Mouse (Mus musculus): ENCODE results near the gene Mlxip. TPM values are rescaled to one million over a fixed set of nuclear protein-coding genes. Genes with fewer than 3 reads are reported as not detected.

Mlxip gene
- polyA plus RNA-seq, 1 experiment from 2014 or later, result 15.2 TPM

DNA sequence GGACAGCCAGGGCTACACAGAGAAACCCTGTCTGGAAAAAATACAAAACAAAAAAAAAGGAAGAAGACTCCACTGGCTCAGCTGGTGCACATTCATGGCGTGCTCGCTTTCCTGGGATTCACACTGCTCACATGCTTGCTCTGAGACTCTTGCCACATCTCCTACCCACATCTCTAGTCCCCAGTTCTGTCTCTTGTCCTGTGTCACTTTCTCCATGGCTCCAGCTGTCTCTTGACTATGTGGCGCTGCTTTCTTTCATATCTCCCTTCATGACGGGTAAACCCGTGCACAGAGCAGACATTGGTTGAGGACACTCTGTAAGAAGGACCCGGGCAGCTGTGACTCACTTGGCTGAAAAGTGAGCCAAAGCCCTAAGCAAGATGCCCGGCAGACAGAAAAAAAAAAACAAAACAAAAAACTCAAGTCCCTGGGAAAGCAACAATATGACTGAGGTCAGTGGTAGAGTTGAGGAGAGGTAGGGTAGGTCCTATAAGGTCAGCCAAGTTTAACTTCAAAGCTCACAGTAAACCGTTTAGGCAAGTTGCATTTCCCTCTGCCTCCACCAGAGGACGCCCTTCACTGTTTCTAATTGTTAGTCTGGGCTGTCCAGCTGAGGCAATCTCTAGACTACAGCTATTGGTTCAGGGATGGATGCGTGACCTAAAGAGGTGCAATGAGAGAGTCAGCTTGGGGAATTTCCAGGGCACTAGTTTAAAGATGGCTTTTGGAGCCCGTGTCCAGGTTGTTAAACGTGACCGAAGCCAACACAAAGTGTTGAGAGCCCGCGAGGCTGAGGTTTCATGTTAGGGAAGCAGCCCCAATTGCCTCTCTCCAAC is 17.3 kb upstream of the Mlxip start:
- H3K9me3 ChIP-seq (ENCODE audit: control insufficient read depth, low read length), result no peaks in the 10 kb centered on the region
- ATAC-seq, result no peak
- H3K4me2 ChIP-seq (ENCODE audit: low read length), result no peak overlapping the region
- no peak overlapping the region for H3K4me3 ChIP-seq (ENCODE audit: low read length)
- H3K4me1 ChIP-seq (ENCODE audit: control insufficient read depth, insufficient read depth, low read depth, low read length), result no peaks in the 10 kb centered on the region; the same call in 1 of the 2 replicates
- peaks cover 9% of the 10 kb centered on the region for H3K36me3 ChIP-seq (ENCODE audit: control insufficient read depth, insufficient read depth, low read length)
- no peak overlapping the region; the same call in 1 of the 2 replicates for H3K9ac ChIP-seq (ENCODE audit: low read depth, low read length)
- no peak overlapping the region for H3K27ac ChIP-seq (ENCODE audit: low read depth, low read length)
- WGBS, result 66% methylated on average over 15 of the region's 15 CpGs
- H3K27me3 ChIP-seq (replicated peaks; ENCODE audit: control insufficient read depth, insufficient read depth, low read length), result no peaks in the 10 kb centered on the region

DNA sequence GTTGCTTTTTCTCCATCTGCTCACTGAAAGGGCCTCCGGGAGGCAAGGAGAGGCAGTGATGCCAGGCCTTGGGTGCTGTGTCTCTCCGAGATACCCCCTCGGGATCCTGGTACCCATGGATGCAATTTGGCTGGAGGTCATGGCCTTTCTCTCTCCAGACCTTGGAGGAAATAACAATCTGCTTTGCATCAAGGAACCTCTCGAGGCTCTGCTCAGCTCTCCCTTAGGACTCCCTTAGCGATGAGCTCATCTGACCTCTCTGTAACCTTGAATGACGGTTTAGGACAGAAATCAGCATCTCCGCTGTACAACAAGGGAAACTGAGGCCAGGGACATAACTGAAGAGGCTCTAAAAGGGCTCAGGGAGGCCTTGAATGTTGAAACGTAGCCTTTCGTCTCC is 15.9 kb upstream of the Mlxip start:
- Histone ChIP-seq H3K27ac (ENCODE audit: low read depth, low read length) (no peak overlapping the region), H3K4me1 (ENCODE audit: control insufficient read depth, insufficient read depth, low read depth, low read length) (no peaks in the 10 kb centered on the region; the same call in 1 of the 2 replicates), H3K27me3 (replicated peaks; ENCODE audit: control insufficient read depth, insufficient read depth, low read length) (no peaks in the 10 kb centered on the region), H3K36me3 (ENCODE audit: control insufficient read depth, insufficient read depth, low read length) (no peaks in the 10 kb centered on the region), H3K9me3 (ENCODE audit: control insufficient read depth, low read length) (no peaks in the 10 kb centered on the region), H3K4me3 (ENCODE audit: low read length) (no peak overlapping the region), H3K9ac (ENCODE audit: low read depth, low read length) (no peak overlapping the region), H3K4me2 (ENCODE audit: low read length) (no peak overlapping the region)
- ATAC-seq, result no peak
- WGBS, result 84% methylated on average over 9 of the region's 9 CpGs

DNA sequence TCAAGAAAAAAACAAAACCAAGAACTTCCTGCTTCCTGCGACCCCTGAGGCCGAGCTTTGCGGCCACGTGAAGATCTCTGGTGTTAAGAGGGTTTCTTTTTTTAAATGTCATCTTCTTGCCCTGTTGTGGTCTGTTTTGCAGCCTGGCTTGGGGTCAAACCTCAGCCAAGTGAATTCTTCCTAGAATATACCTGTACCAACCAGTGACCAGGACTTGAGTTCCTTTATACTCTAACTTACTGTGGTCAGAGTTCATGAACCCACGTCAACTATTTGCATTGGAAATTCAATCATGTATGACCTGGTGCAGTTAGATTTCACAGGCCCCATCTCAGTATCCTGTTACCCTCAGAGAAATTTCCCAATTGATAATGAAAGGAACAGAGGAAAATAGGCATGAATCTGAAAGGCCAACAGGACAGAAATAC is 15.1 kb upstream of the Mlxip start:
- Histone ChIP-seq H3K27ac (ENCODE audit: low read depth, low read length) (no peak overlapping the region), H3K4me3 (ENCODE audit: low read length) (no peak overlapping the region), H3K9ac (ENCODE audit: low read depth, low read length) (no peak overlapping the region), H3K27me3 (replicated peaks; ENCODE audit: control insufficient read depth, insufficient read depth, low read length) (no peaks in the 10 kb centered on the region), H3K9me3 (ENCODE audit: control insufficient read depth, low read length) (no peaks in the 10 kb centered on the region), H3K36me3 (ENCODE audit: control insufficient read depth, insufficient read depth, low read length) (no peaks in the 10 kb centered on the region), H3K4me2 (ENCODE audit: low read length) (no peak overlapping the region), H3K4me1 (ENCODE audit: control insufficient read depth, insufficient read depth, low read depth, low read length) (no peaks in the 10 kb centered on the region; the same call in 1 of the 2 replicates)
- no peak for ATAC-seq
- 84% methylated on average over 5 of the region's 5 CpGs for WGBS

DNA sequence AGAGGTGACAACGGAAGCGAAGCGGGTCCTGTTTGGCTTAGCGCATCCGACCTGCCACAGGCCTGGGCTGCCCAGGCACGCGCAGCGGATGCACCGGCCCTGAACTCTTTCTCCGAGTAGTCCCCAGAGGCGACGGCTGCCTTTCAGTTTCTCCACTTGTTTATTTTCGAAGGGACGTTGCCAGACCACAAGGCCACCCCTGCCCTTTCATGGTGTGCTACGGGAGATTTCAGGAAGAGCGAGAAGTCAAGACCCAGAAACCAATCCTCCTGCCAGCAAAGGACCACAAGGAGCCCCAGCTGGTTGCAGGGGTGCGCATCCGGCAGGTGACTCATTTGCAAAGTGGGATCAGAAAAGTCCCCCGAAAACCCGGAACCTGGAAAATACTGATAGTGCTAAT is 12.6 kb upstream of the Mlxip start:
- Histone ChIP-seq H3K27me3 (replicated peaks; ENCODE audit: control insufficient read depth, insufficient read depth, low read length) (no peaks in the 10 kb centered on the region), H3K36me3 (ENCODE audit: control insufficient read depth, insufficient read depth, low read length) (no peaks in the 10 kb centered on the region), H3K27ac (ENCODE audit: low read depth, low read length) (no peak overlapping the region), H3K4me1 (ENCODE audit: control insufficient read depth, insufficient read depth, low read depth, low read length) (no peaks in the 10 kb centered on the region), H3K4me2 (ENCODE audit: low read length) (no peak overlapping the region), H3K4me3 (ENCODE audit: low read length) (no peak overlapping the region), H3K9me3 (ENCODE audit: control insufficient read depth, low read length) (no peaks in the 10 kb centered on the region), H3K9ac (ENCODE audit: low read depth, low read length) (no peak overlapping the region)
- ATAC-seq, result no peak
- WGBS, result 35% methylated on average over 20 of the region's 20 CpGs

DNA sequence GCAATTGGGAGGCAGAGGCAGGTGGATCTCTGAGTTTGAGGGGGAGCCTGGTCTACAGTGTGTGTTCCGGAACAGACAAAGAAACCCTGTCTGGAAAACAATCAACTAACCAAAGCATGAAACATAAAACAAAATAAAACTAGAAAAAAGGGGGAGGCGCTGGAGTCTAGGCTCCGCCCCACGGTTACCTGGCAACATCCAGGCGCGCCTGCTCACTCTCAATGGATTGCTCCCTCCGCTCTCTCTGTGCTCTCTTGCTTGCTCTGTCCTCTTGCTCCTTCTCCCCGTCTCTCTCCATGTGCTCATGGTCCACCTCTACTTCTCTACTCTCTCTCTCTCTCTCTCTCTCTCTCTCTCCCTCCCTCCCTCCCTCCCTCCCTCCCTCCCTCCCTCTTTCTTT is 11.9 kb upstream of the Mlxip start:
- H3K4me1 ChIP-seq (ENCODE audit: control insufficient read depth, insufficient read depth, low read depth, low read length), result no peaks in the 10 kb centered on the region
- H3K4me3 ChIP-seq (ENCODE audit: low read length), result no peak overlapping the region
- no peak overlapping the region for H3K4me2 ChIP-seq (ENCODE audit: low read length)
- H3K27ac ChIP-seq (ENCODE audit: low read depth, low read length), result no peak overlapping the region
- no peaks in the 10 kb centered on the region for H3K27me3 ChIP-seq (replicated peaks; ENCODE audit: control insufficient read depth, insufficient read depth, low read length)
- ATAC-seq, result no peak
- H3K36me3 ChIP-seq (ENCODE audit: control insufficient read depth, insufficient read depth, low read length), result no peaks in the 10 kb centered on the region
- 87% methylated on average over 8 of the region's 8 CpGs for WGBS
- no peak overlapping the region for H3K9ac ChIP-seq (ENCODE audit: low read depth, low read length)
- no peaks in the 10 kb centered on the region for H3K9me3 ChIP-seq (ENCODE audit: control insufficient read depth, low read length)

DNA sequence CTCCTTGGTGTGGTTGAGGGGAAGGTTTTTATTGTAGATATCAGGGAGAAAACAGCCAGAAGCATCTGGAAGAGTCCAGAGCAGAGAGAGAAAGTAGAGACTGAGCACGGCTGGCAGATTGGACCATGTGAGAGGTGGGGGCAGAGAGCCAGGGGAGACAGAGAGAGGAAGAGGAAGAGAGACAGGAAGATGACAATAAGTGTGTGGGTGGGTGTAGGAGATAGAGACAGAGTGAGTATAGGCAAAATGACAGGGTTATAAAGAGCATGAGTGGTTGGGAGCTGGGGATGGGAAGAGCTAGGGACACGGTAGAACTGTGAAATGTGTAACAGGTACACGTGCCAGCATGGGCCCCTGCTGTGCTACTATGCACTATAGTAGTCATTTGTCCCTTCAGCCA is 6.1 kb upstream of the Mlxip start:
- H3K9ac ChIP-seq (ENCODE audit: low read depth, low read length), result no peak overlapping the region
- H3K4me1 ChIP-seq (ENCODE audit: control insufficient read depth, insufficient read depth, low read depth, low read length), result peaks cover 6% of the 10 kb centered on the region
- H3K36me3 ChIP-seq (ENCODE audit: control insufficient read depth, insufficient read depth, low read length), result no peaks in the 10 kb centered on the region
- no peaks in the 10 kb centered on the region for H3K9me3 ChIP-seq (ENCODE audit: control insufficient read depth, low read length)
- no peak for ATAC-seq
- no peak overlapping the region for H3K27ac ChIP-seq (ENCODE audit: low read depth, low read length)
- H3K4me2 ChIP-seq (ENCODE audit: low read length), result no peak overlapping the region
- H3K27me3 ChIP-seq (replicated peaks; ENCODE audit: control insufficient read depth, insufficient read depth, low read length), result no peaks in the 10 kb centered on the region
- H3K4me3 ChIP-seq (ENCODE audit: low read length), result no peak overlapping the region
- 18% methylated on average over 3 of the region's 3 CpGs for WGBS

DNA sequence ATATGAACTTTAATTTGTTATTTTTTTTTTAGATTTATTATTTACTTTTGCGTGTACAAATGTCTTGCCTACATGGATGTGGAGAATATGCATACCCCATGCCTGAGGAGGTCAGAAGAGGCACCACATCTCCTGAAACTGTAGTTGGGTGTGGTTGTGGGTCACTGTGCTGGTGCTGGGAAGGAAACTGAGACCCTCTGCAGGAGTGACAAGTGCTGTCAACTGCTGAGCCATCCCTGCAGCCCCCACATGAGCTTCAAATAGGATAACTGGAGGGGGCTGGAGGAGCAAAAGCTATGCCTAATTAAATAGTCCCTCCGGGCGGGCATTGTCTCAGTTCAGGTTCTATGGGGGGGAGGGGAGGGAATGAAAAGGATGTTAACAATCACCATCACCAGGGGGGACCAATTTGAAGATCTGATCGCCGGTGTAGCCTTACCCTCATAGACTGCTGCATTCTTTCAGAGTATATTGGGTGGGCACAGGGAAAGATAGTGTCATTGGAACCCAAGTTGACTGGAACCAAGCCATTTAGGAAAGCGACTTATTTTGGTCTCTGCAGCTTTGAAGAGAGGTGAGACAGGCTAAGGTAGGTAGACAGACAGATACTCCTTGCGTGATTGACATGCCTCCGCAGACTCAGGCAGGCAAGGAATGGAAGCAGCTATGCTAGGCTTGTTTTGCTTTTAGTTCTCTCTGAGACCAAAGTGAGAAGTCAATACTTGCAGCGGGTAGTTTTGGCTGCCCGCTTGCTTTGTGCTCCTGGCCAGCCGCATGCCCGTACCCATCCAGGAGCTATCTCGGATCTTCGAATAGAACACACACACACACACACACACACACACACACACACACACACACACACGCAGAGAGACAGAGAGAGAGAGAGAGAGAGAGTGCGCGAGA is 3.8 kb upstream of the Mlxip start:
- Histone ChIP-seq H3K4me2 (ENCODE audit: low read length) (peak overlapping the region; percentile 67), H3K9ac (ENCODE audit: low read depth, low read length) (peak overlapping the region; percentile 39), H3K27me3 (replicated peaks; ENCODE audit: control insufficient read depth, insufficient read depth, low read length) (no peaks in the 10 kb centered on the region), H3K4me3 (ENCODE audit: low read length) (peak overlapping the region; percentile 41), H3K27ac (ENCODE audit: low read depth, low read length) (no peak overlapping the region), H3K36me3 (ENCODE audit: control insufficient read depth, insufficient read depth, low read length) (no peaks in the 10 kb centered on the region), H3K9me3 (ENCODE audit: control insufficient read depth, low read length) (no peaks in the 10 kb centered on the region), H3K4me1 (ENCODE audit: control insufficient read depth, insufficient read depth, low read depth, low read length) (peaks cover 9% of the 10 kb centered on the region)
- ATAC-seq, result no peak
- 2% methylated on average over 16 of the region's 17 CpGs for WGBS

DNA sequence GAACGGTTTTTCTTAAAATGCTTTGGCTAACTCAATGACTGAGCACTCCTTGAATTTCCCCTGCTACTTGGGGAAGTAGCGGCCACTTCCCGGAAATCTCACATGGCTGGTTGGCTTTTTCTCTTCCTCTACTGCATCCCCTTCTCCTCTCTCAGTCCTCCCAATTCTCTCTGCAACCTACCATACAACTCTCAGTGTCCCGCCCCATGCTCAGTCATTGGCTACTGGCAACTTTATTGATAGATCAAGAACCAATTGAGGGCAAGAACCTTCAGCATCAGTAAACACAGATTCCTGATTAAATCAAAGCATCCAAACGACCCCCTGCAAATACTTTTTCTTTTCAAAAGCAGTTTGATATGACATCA is 3.2 kb upstream of the Mlxip start:
- peak; percentile 51; the same call in 1 of the 2 replicates for ATAC-seq
- Histone ChIP-seq H3K36me3 (ENCODE audit: control insufficient read depth, insufficient read depth, low read length) (no peaks in the 10 kb centered on the region), H3K4me3 (ENCODE audit: low read length) (peak overlapping the region; percentile 41), H3K27me3 (replicated peaks; ENCODE audit: control insufficient read depth, insufficient read depth, low read length) (no peaks in the 10 kb centered on the region), H3K4me1 (ENCODE audit: control insufficient read depth, insufficient read depth, low read depth, low read length) (peaks cover 15% of the 10 kb centered on the region), H3K9me3 (ENCODE audit: control insufficient read depth, low read length) (no peaks in the 10 kb centered on the region), H3K4me2 (ENCODE audit: low read length) (peak overlapping the region; percentile 67), H3K27ac (ENCODE audit: low read depth, low read length) (no peak overlapping the region), H3K9ac (ENCODE audit: low read depth, low read length) (peak overlapping the region; percentile 39)
- WGBS, result 2% methylated on average over 5 of the region's 5 CpGs

DNA sequence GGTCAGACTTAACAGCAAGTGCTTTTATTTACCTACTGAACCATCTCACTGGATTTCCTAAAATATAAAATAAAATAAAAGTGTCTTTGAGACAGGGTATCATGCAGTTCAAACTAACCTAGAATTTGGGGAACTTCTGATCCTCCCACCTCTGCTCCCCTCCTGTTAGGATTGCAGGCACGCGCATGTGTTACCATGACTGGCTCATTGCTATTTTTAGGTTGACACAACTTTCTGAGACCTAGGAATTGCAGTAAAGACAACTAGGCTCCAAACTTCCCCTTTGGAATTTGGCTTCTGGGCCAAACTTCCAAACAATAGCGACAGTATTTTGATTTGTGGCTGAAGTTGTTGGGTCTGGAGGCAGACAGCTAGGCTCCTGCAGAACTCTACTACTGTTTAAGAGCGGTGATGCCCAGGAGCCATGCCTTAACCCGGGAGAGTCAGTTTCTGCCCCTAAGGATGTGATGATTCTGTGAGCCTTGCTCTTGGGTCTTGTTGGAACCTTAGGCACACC is 754 bp upstream of the Mlxip start:
- Histone ChIP-seq H3K4me1 (ENCODE audit: control insufficient read depth, insufficient read depth, low read depth, low read length) (peaks cover 35% of the 10 kb centered on the region), H3K4me3 (ENCODE audit: low read length) (peak overlapping the region; percentile 87), H3K27me3 (replicated peaks; ENCODE audit: control insufficient read depth, insufficient read depth, low read length) (no peaks in the 10 kb centered on the region), H3K9ac (ENCODE audit: low read depth, low read length) (peak overlapping the region; percentile 60), H3K27ac (ENCODE audit: low read depth, low read length) (peak overlapping the region; percentile 81), H3K36me3 (ENCODE audit: control insufficient read depth, insufficient read depth, low read length) (no peaks in the 10 kb centered on the region), H3K4me2 (ENCODE audit: low read length) (peak overlapping the region; percentile 69), H3K9me3 (ENCODE audit: control insufficient read depth, low read length) (no peaks in the 10 kb centered on the region)
- 30% methylated on average over 5 of the region's 5 CpGs for WGBS
- ATAC-seq, result no peak
